ENCODE assay signal across 12 mouse cellular contexts in genomic region chr3:83111485-83112261, GRCm38 (mm10).
"Had no signal": no experiment of that assay in that cellular context is flagged by ENCODE, and none has a peak within 500 bp of the region (broad histone marks: within the 10 kb centered on the region; RNA-seq: fewer than 3 reads in every experiment).

No protein-coding gene starts in this region.

- H3K36me3 ChIP-seq: limb, embryonic 15.5 days; liver, embryonic 12.5 days; midbrain, embryonic 12.5 days; neural tube, embryonic 15.5 days had no signal

- H3K9ac ChIP-seq: limb, embryonic 15.5 days; liver, embryonic 12.5 days; midbrain, embryonic 12.5 days; neural tube, embryonic 15.5 days had no signal

- H3K4me2 ChIP-seq: limb, embryonic 15.5 days; liver, embryonic 12.5 days; midbrain, embryonic 12.5 days had no signal

- H3K27ac ChIP-seq: limb, embryonic 15.5 days; liver, embryonic 12.5 days; midbrain, embryonic 12.5 days; neural tube, embryonic 15.5 days had no signal

- H3K4me3 ChIP-seq: limb, embryonic 15.5 days; liver, embryonic 12.5 days; midbrain, embryonic 12.5 days; neural tube, embryonic 15.5 days had no signal

- DNase-seq: kidney, adult 11 months; kidney, adult 9 months; kidney, postnatal 14 days; left cerebral cortex, postnatal 4 days; lung, postnatal 14 days; right cerebral cortex, adult 18-20 months; right cerebral cortex, postnatal 25 days; thymus, postnatal 36 days had no signal

- H3K9me3 ChIP-seq: limb, embryonic 15.5 days; liver, embryonic 12.5 days; midbrain, embryonic 12.5 days; neural tube, embryonic 15.5 days had no signal

- ATAC-seq: liver, embryonic 12.5 days had no signal

- H3K27me3 ChIP-seq: liver, embryonic 12.5 days; neural tube, embryonic 15.5 days had no signal

- H3K4me1 ChIP-seq: liver, embryonic 12.5 days had no signal
